Mouse (Mus musculus): ENCODE measurements around the gene Cyp2d9.
"Not testable (repeated sequence)": the region's sequence is repeated elsewhere in the genome, so short reads cannot be mapped to it uniquely, and the experiment has no call there.

Gene Cyp2d9

DNA sequence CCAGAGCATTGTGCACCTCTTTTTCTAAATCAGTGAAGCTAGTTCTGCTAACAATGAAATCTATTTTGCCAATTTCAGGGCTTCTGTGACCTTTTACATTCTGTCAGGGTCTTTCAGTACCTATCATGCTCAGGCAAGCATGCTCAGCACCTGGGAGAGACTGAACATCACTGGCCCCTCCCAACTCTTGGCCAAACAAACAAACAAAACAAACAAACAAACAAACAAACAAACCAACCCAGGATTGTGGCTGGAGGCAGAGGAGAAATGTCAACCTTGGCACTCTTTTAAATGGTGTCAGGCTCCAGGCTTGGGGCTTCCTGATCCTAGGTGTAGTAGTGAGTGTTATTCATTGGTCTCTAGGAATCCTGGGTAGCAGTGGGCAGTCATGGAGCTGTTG, at the start of gene Cyp2d9:
Gene Cyp2d9 (plus strand): TSS at position 301 of the 400 bp plus-strand sequence.
- no peak for DNase-seq (ENCODE audit: low spot score)

DNA sequence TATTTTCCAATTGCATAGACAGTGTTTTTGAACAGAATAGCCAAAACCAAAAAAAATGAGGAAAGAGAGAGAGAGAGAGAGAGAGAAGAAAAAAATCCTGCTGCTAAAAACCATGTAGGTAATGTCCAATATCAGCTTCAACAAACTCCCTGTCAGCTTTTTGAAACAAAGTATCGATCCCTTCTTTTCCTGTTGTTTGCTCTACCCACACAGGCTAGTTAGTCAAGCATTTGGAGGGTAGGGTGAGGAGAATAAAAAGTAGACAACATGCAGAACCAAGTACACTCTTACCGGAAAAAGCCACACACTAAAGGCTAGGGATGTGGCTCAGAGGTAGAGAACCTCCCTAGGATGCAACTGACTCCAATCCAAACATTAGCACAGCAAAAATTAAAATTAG, 47.5 kb upstream of the Cyp2d9 start:
- DNase-seq (ENCODE audit: low spot score): no peak

DNA sequence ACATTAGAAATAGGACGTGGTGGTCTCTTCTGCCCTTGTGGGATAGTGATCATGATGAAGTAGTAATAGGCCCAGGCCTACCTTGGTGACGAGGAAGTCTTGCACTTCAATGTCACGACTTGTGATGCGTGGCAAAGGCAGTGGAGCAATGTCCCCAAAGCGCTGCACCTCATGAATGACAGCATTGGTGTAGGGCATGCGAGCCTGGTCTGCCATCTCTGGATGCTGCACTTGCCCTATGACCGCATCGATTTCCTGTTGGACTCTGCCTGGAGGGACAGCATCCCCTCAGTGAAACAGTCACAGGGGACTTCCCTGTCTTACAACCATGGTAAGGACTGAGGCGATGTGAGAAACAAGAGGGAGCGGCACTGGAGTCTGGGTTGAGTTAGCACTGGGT, 43.3 kb upstream of the Cyp2d9 start:
- not testable (repeated sequence) for DNase-seq (ENCODE audit: low spot score)

DNA sequence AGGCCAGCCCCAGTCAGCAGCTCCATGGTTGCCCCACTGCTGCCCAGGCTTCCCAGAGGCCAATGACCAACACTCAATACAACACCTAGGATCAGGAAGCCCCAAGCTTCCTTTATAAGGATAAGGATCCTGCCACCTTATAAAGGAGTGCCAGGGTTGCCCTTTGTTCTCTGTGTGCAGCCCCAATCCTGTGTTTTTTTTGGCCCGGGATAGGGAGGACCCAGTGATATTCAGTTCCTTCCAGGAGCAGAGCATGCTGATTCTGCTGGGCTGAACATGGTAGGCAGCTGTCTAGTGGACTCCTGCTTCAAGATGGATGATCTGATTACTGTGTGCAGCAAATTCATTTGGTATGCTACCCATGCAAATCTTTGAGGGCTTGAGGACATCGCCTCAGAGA, 39.3 kb upstream of the Cyp2d9 start, which contains the start of gene Cyp2d11:
Gene Cyp2d11 (minus strand): TSS at position 101 of the 400 bp plus-strand sequence.
- not testable (repeated sequence) for DNase-seq (ENCODE audit: low spot score)

DNA sequence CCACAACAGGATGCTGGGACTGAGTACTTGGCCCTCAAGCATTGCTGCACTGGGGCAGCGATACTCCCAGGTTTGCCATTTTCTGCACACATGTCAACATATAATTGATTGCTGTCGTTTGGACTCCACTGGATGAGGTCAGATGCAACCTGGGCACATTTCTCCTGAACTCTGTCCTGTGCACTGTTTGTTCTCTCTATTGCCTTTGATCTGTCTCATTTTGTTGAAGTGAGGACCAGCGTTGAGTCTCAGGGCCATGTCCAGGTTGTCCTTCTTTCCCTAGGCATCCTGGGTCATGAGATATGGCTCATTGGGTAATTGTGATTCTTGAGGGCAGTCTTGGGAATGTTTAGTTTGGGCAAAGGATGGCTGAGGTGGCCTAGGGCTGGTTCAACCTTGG, 37.3 kb upstream of the Cyp2d9 start:
- not testable (repeated sequence) for DNase-seq (ENCODE audit: low spot score)

DNA sequence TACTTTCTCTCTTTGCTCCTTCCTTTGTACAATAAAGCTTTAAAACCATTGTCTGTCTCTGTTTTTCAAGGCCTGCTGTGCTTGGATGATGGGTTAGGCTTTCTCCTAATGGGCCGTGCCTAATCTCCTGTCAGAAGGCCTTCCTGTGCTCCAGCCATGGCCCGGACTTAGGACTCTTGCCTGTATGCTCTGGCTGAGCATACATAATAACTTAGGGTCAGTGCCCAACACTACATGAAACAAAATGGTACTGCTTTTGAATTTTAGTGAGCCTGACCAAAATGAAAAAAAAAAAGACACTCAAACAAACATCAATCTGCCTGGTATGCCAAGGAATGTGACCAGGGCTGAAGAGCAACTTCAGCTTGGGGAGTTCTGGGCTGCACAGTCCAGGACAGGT, 31.7 kb upstream of the Cyp2d9 start:
- DNase-seq (ENCODE audit: low spot score): no peak

- no peak for DNase-seq (ENCODE audit: low spot score)
Measured at GRCm38 (mm10) chr15:82402106-82402505, 31.1 kb upstream of the Cyp2d9 start.

GRCm38 (mm10) chr15:82402741-82403140, 30.5 kb upstream of the Cyp2d9 start:
- DNase-seq (ENCODE audit: low spot score): no peak

- no peak for DNase-seq (ENCODE audit: low spot score)
Measured at GRCm38 (mm10) chr15:82403606-82404005, 29.6 kb upstream of the Cyp2d9 start.

DNA sequence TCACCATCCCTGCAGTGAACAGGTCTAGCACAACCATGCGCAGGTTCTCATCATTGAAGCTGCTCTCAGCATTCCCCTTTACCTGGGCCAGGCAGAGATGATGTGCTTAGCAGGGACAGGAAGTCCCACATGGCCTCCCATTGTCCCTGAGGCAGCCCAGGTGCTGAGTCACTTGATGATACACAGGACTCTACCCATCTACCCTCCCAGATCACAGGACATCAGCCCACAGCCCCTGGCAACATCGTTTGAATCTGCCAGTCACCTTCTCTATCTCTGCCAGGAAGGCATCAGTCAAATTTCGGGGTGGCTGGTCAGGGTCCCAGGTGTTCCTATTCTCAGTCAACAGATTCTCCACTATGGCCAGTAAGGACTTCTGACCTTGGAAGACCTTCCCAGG, 29.1 kb upstream of the Cyp2d9 start:
- no peak for DNase-seq (ENCODE audit: low spot score)

- no peak for DNase-seq (ENCODE audit: low spot score)
Measured at GRCm38 (mm10) chr15:82406981-82407380, 26.3 kb upstream of the Cyp2d9 start, which contains the start of gene Cyp2d10. Cyp2d10 (minus strand) TSS chr15:82407195.

DNA sequence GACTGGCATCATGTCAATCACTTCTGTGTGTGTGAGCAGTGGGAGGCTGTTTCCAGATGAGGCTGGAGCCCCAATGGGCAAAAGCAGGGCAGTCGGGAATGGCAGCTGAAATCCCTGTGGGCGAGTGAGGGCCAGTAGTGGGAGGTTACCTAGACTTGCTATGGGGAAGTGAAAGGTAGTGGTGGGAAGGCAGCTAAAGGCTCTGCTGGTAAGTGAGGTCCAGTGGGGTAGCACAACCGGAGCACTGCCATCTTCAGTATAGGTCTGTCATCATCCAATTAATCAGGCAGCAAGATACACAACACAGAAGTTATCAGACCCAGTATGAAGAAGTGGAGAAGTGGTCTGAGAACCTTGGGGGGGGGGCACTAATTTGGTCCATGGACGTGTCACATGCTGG, 25.7 kb upstream of the Cyp2d9 start:
- no peak for DNase-seq (ENCODE audit: low spot score)

GRCm38 (mm10) chr15:82416797-82417789, 16.1 kb upstream of the Cyp2d9 start:
- peak; percentile 44 for DNase-seq (ENCODE audit: low spot score)

- no peak for DNase-seq (ENCODE audit: low spot score)
Measured at GRCm38 (mm10) chr15:82418616-82419015, 14.6 kb upstream of the Cyp2d9 start.

GRCm38 (mm10) chr15:82422935-82423334, 10.3 kb upstream of the Cyp2d9 start:
- DNase-seq (ENCODE audit: low spot score): no peak

- no peak for DNase-seq (ENCODE audit: low spot score)
Measured at GRCm38 (mm10) chr15:82423471-82423870, 9.8 kb upstream of the Cyp2d9 start.

- DNase-seq (ENCODE audit: low spot score): no peak
Measured at GRCm38 (mm10) chr15:82433621-82434020, 384 bp downstream of the Cyp2d9 start.

GRCm38 (mm10) chr15:82434541-82434940, 1.3 kb downstream of the Cyp2d9 start:
- no peak for DNase-seq (ENCODE audit: low spot score)

GRCm38 (mm10) chr15:82435011-82435410, 1.8 kb downstream of the Cyp2d9 start:
- no peak for DNase-seq (ENCODE audit: low spot score)

GRCm38 (mm10) chr15:82435606-82436005, 2.4 kb downstream of the Cyp2d9 start:
- no peak for DNase-seq (ENCODE audit: low spot score)

DNA sequence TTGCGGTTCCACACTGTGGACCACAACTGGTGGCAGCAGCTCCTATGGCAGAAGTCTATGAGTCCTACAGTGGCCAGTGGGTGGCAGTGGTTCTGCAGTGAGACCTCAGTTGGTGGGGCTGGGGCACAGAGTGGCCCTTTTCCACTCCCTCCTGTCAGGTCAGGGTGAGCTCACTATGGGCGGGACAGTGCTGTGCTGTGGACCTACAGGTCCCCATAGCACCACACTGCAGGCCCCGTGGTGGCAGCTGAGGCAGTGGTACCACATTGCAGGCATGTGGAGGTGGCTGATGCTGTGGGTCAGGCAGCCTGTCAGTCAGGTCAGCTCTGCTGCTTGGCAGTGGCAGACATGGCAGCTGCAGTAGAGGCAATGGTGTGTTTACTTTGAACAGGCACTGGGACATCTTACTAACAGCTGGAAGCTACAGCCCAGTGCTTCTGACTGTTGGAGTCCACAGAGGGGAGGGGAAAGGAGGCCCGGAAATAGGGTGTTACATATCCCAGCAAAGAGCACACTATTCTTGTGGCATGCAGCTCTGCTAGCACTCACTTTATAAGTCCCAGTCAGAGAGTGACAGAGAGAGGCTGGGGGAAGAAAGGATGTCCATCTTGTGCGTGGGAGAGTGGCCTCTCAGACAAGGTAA, 4.9 kb downstream of the Cyp2d9 start:
- DNase-seq (ENCODE audit: low spot score): no peak

DNA sequence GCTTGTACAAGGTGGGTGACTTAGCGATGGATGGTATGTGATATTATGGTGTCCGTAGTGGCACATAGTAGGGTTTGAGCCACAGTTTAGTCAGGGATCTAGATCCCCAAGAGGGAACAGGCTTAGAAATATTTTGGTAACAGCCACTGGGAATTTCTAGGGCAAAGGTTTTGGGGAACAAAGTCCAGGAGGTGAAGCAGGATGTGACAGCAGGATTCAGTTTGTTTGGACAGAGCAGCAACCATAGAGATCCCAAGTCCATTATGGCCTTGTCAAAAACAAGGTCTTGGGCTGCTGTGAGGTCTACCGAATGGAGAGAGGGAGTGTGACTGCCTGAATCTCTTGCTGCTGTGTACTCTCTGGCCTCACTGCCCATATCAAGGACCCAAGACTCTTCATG, 10.4 kb downstream of the Cyp2d9 start:
- no peak for DNase-seq (ENCODE audit: low spot score)

- no peak for DNase-seq (ENCODE audit: low spot score)
Measured at GRCm38 (mm10) chr15:82445196-82445595, 12.0 kb downstream of the Cyp2d9 start.
